Mouse (Mus musculus): ENCODE data around the gene Cmbl. TPM values are rescaled to one million over a fixed set of nuclear protein-coding genes. Genes with fewer than 3 reads are reported as not detected.

Gene Cmbl
- polyA plus RNA-seq, 1 experiment from 2014 or later, result 11.1 TPM

DNA sequence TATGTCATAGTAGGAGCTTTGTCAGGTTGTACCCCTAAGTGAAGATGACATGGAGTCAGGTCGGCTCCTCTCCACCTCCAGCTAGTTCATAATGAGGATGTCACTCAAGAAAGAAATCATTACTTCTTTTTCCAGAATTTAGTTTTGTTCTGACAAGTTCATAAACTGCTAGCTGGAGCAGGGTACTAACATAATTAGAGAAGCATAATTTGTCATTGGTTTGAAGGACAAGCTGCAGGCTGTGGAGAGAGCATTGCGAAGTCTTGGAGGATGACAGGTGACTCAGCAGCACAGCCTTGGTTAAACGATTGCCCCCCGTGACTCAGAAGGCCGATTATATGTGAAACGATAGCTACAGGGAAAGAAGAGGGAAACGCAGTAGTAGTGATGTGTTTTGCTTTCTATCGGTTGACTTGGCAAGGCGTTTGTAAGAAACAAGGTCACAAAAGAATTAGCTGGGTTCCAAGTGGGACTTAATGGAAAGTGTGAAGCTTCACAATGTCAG is 71.0 kb downstream of the Cmbl start:
- Histone ChIP-seq H3K9me3 (no peaks in the 10 kb centered on the region), H3K4me2 (no peak overlapping the region), H3K4me3 (no peak overlapping the region), H3K9ac (no peak overlapping the region), H3K27ac (replicated peaks) (no peak overlapping the region), H3K4me1 (replicated peaks) (no peaks in the 10 kb centered on the region), H3K36me3 (no peaks in the 10 kb centered on the region), H3K27me3 (no peaks in the 10 kb centered on the region)
- no peak for ATAC-seq (ENCODE audit: low FRiP score, low read depth)
- WGBS, result 85% methylated on average over 9 of the region's 9 CpGs

Other genes with a start within 250 kb of the Cmbl start
- 1.0 and 1.5 TPM in 2 replicates for gene Ankrd33b, start 197.7 kb upstream of the Cmbl start, polyA plus RNA-seq (2015; fragmentation: Nextera tagmentation; extraction: Ambion mirVana)
- 2.6 and 2.8 TPM in 2 replicates for gene Ropn1l, start 111.7 kb upstream of the Cmbl start, polyA plus RNA-seq (2015; fragmentation: Nextera tagmentation; extraction: Ambion mirVana)
- gene March6, start 34.3 kb upstream of the Cmbl start, polyA plus RNA-seq (2015; fragmentation: Nextera tagmentation; extraction: Ambion mirVana), result 75.4 and 75.5 TPM in 2 replicates
- 473 and 479 TPM in 2 replicates for gene Cct5, start 36.4 kb downstream of the Cmbl start, polyA plus RNA-seq (2015; fragmentation: Nextera tagmentation; extraction: Ambion mirVana)
- 9.7 and 10.0 TPM in 2 replicates for gene Fam173b, start 36.5 kb downstream of the Cmbl start, polyA plus RNA-seq (2015; fragmentation: Nextera tagmentation; extraction: Ambion mirVana)